Mouse (Mus musculus) olfactory bulb, adult 2 months (tissue): Measurements from ENCODE around the gene Prpf19. TPM values are rescaled to one million over a fixed set of nuclear protein-coding genes. Genes with fewer than 3 reads are reported as not detected.

Experiments
- H3K27ac ChIP-seq: fragments of 200-500 bp; 2 replicates; pipeline ENCODE4 v1.5.1; 2012; ENCODE audit warnings: low read depth, low read length; ENCODE audit not compliant: insufficient read depth
- H3K4me1 ChIP-seq: fragments of 200-500 bp; 2 replicates; pipeline ENCODE4 v1.6.1; 2012; ENCODE audit warnings: low read length; ENCODE audit not compliant: control insufficient read depth, insufficient read depth
- H3K4me3 ChIP-seq: fragments of 200-500 bp; 2 replicates; pipeline ENCODE4 v1.5.1; 2012; ENCODE audit warnings: mild to moderate bottlenecking, low read depth, low read length, moderate library complexity; ENCODE audit not compliant: insufficient read depth
- CTCF ChIP-seq: fragments of 200-500 bp; IDR thresholded peaks from 2 replicates; pipeline ENCODE4 v1.5.1; 2012; ENCODE audit warnings: low read depth, mild to moderate bottlenecking, low read length, moderate library complexity; ENCODE audit not compliant: insufficient read depth
- POLR2A ChIP-seq: fragments of 200-500 bp; IDR thresholded peaks from 2 replicates; pipeline ENCODE4 v1.6.1; 2012; ENCODE audit warnings: mild to moderate bottlenecking, low read depth, low read length, moderate library complexity; ENCODE audit not compliant: insufficient read depth
- WGBS: fragments of 180-500 bp; shearing (Covaris S2); methylation state at CpG from one replicate; pipeline ENCODE4 v1.1.7; 2018; 5-methylcytosine and 5-hydroxymethylcytosine counted together
- polyA plus RNA-seq: library from polyadenylated mRNA; stranded (reverse); fragments of >200 nt; gene quantifications from 2 replicates; pipeline ENCODE4 v1.2.4, GENCODE M21; 2012; ENCODE audit warnings: low replicate concordance; ENCODE audit not compliant: missing spikeins, insufficient read depth, insufficient read length

The Prpf19 gene
- polyA plus RNA-seq, 1 experiment: 125 TPM

DNA sequence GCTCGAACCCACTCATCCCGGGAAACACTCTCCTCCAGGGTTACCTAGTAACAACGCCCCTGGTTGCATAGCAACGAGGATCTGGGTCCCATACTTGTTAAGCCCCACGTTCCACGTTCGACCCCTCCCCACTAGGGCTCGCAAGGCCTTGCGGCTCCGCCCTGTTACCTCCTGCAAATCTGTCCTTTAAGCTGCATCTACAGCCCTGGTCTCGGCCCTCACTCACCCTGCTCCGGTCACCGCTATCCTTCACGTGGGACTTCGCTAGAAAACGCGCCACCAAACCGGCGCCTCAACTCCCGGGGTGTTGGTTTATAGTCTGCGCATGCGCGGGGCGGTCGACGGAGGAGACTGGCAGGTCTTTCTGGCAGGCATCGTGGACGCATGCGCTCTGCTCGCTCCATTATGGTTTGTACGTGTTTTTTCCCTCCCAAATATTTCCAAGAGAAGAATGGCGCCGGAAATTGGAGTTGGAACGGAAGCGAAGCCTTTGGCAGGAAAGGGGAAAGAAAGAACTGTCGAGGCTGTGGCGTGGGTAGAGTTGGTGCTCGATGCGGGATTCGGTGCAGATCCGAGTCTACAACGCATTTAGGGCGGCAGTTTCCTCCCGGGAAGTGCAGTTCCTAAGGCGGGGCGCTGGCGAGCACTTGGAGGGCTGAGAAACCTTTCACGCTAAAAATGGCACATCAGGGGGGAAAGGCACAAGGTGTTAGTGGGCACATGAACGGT, 13.4 kb upstream of the Prpf19 start, which contains the start of gene Tmem109:
Tmem109 (minus strand) TSS at position 576 of the 729 bp plus-strand sequence.
- under 1% methylated on average over 49 of the region's 49 CpGs for WGBS
- peak within 1 kb of the TSS; percentile 85 for H3K4me3 ChIP-seq
- H3K4me1 ChIP-seq: peaks cover 8% of the 10 kb centered on the region
- no peak for TF ChIP-seq CTCF
- TF ChIP-seq POLR2A: peak; percentile 57
- peak within 1 kb of the TSS; percentile 95 for H3K27ac ChIP-seq

DNA sequence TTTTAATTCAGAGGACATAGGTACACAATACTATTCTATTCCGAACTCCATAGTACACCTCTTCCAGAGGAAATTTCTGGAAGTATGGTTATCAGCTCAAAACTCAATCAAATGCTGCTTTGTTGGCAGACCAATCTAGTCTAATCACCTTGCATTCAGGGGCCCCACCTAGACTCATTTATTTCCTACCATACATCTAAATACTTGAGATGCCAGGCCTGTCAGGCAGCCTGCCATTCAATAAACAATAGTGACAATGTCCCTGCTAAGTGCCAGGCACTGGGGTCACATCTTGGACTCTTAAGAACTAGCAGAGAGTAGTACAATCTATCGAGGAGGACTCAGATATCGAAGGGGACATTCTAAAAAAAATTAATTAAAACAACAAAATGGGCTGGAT, 2.8 kb upstream of the Prpf19 start:
- H3K4me1 ChIP-seq: 0 out of 2 replicates have a peak, but pooled peaks cover under 1% of the 10 kb centered on the region
- no peak for TF ChIP-seq CTCF
- TF ChIP-seq POLR2A: no peak
- no peak overlapping the region for H3K4me3 ChIP-seq
- WGBS: 89% methylated on average over 3 of the region's 3 CpGs
- no peak overlapping the region for H3K27ac ChIP-seq

DNA sequence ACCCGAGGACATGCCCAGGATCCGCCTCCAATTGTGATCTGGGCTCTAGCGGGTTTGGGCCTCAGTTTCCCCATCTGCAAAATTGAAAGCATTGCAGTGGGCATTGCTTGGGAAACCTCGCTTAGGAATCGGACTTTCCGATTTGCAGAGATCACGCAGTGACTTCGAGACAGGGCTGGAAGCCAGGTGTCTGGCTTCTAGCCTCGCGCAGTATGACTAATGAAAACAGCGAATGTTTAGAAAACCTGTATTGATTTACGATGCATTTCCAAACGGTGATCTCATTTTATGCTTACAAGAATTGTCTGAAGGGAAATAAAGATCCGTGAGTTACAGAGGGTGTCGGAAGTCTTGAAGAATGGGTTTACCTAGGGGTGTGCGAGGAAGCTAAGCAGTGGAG, 677 bp downstream of the Prpf19 start:
- WGBS: under 1% methylated on average over 16 of the region's 16 CpGs
- Histone ChIP-seq H3K4me3 (peak overlapping the region; percentile 92), H3K4me1 (0 out of 2 replicates have a peak, but pooled peaks cover 4% of the 10 kb centered on the region), H3K27ac (no peak overlapping the region)
- TF ChIP-seq CTCF: no peak
- TF ChIP-seq POLR2A: no peak

DNA sequence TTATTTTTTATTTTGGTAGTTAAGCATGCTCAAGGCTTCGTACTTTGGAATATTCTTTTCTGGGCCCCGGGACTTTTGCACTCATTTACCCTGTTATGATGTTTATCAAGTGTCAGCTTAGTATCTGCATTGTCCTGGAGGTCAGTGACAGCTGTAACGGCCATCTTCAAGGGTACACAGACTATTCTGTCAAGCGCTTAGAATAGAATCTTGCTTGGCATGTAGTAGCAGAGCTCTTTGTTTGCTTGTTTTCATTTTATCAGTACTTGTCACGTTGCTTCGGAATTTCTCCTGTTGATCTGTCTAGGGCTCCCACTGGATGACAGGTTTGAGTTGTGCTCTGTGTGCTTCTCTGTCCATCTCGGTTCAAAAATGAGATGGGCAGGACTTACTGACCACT, 1.8 kb downstream of the Prpf19 start:
- no peak overlapping the region for H3K4me3 ChIP-seq

DNA sequence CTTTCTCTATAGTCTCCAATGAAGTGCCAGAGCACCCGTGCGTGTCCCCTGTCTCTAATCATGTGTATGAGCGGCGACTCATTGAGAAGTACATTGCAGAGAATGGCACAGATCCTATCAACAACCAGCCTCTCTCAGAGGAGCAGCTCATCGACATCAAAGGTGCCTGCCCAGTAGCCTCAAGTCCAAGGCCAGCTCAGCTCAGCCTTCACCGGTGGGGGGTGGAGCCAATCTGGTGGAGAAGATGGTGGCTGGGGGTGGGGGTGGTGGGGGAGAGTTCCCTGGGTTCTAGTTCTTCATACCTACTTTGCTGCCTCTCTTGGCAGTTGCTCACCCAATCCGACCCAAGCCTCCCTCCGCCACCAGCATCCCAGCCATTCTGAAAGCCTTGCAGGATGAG, 2.5 kb downstream of the Prpf19 start:
- Histone ChIP-seq H3K4me3 (no peak overlapping the region), H3K4me1 (0 out of 2 replicates have a peak, but pooled peaks cover 4% of the 10 kb centered on the region), H3K27ac (no peak overlapping the region)
- TF ChIP-seq POLR2A (no peak), CTCF (no peak)
- 80% methylated on average over 8 of the region's 8 CpGs for WGBS

More for the DNA sequence above, 1.8 kb downstream of the Prpf19 start:
- Histone ChIP-seq H3K4me1 (0 out of 2 replicates have a peak, but pooled peaks cover 4% of the 10 kb centered on the region), H3K27ac (no peak overlapping the region)
- WGBS: 66% methylated on average over 7 of the region's 7 CpGs
- no peak for TF ChIP-seq POLR2A
- no peak for TF ChIP-seq CTCF

DNA sequence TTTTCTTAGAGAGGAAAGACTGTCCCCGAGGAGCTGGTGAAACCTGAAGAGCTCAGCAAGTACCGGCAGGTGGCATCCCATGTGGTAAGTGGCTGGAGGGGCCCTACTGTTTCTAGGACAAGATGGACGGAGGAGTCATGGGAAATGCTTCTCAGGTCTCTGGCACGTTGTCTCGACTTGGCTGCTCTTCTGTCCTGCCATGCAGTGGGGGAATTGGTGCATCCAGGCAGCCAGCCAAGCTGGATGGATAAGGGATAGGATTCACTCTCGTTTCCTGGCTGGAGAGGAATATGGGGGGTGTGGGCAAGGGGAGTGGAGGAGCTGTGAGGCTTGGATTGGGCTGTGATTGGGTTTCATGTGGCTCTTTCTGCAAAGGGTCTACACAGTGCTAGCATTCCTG, 5.3 kb downstream of the Prpf19 start:
- Histone ChIP-seq H3K4me3 (no peak overlapping the region), H3K4me1 (0 out of 2 replicates have a peak, but pooled peaks cover 4% of the 10 kb centered on the region), H3K27ac (no peak overlapping the region)
- no peak for TF ChIP-seq POLR2A
- no peak for TF ChIP-seq CTCF
- WGBS: 62% methylated on average over 6 of the region's 6 CpGs

DNA sequence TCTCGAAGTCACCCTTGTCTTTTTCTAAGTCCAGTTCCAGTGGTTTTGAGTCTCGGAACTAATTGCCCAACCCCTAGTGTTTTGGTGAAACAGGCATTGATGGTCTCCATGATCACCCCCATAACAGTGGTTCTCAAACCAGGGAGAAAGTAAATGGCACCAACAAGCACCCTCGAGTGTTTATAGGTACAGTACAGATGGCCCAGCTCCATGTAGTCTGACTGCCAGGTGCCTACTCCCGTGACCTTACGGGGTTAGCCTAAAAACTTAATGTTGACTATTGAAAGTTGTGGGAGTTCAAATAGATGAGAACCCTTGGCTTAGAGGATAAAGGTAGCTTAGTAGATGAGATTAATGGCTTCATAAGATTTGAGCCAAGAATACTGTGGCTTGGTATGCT, 6.0 kb downstream of the Prpf19 start:
- TF ChIP-seq POLR2A: no peak
- TF ChIP-seq CTCF: no peak
- Histone ChIP-seq H3K27ac (no peak overlapping the region), H3K4me1 (0 out of 2 replicates have a peak, but pooled peaks cover 4% of the 10 kb centered on the region), H3K4me3 (no peak overlapping the region)
- 92% methylated on average over 5 of the region's 5 CpGs for WGBS

DNA sequence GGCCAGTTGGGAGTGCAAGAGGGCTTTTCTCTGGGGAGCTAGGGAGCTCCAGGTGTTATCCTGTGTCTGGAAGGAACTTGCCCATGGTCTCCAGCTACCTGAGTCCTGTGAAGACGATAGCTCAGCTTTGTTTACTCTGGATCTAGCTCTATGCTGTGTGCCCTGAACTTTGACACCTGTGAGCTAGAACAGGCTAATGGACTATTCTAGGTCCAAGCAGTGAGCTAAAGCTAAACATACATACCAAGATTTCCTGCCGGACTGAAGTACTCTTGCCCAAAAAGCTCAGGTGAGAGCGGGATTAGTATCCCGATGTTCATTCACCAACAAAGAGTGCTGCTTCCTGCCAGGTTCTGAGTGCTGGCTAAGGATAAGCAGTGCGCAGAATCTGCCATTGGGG, 9.5 kb downstream of the Prpf19 start:
- Histone ChIP-seq H3K4me3 (no peak overlapping the region), H3K4me1 (0 out of 2 replicates have a peak, but pooled peaks cover 4% of the 10 kb centered on the region), H3K27ac (peak overlapping the region; percentile 34; the same call in 1 of the 2 replicates)
- 85% methylated on average over 5 of the region's 5 CpGs for WGBS
- TF ChIP-seq POLR2A (no peak), CTCF (no peak)

DNA sequence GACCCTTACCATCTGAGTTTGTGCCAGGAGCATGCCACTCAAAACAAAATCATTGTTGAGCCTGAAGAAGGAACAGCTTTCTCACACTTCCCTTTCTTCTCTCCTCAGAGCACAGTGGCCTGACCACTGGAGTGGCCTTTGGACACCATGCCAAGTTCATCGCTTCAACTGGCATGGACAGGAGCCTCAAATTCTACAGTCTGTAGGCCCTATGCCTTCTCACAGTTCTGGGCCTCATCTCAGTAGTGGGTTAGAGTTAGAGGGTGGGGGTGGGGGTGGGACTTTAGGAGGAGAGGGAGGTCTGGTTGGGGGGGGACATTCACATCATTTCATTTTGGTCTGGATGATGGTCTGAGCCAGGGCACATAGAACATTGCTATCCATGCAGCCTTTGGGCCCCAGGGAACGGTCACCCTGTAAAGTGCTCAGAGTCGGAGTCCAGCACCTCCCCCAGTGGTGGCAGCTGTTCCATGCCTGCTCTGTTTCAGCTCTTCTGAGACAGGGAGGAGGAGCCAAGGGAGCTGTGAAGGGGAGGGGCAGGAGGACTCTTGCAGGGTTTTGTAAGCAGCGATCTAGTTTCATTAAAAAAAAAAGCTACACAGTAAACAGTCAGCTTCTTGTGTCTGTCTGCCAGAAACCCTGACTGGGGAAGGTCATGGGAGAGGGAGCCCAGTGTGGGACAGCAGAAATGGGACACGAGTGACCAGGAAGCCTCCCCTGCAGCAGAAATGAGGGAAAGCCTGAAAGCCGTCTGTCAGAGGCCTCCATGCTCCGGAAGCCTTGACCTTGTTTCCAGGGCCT, 10.1 kb downstream of the Prpf19 start:
- Histone ChIP-seq H3K27ac (peak overlapping the region; percentile 34), H3K4me3 (no peak overlapping the region), H3K4me1 (0 out of 2 replicates have a peak, but pooled peaks cover 4% of the 10 kb centered on the region)
- TF ChIP-seq CTCF: no peak
- 42% methylated on average over 7 of the region's 7 CpGs for WGBS
